Mouse (Mus musculus) embryonic fibroblast, embryonic 13.5 days (primary cell): ENCODE results near the gene Mpp3.

Source experiments
- CTCF ChIP-seq: IDR thresholded peaks from 2 replicates; pipeline ENCODE4 v1.5.1; 2011; ENCODE audit warnings: mild to moderate bottlenecking, control low read depth, low read length, moderate library complexity, borderline replicate concordance; ENCODE audit not compliant: insufficient read depth
- POLR2A ChIP-seq: IDR thresholded peaks from 2 replicates; pipeline ENCODE4 v1.6.1; 2011; ENCODE audit warnings: low read depth, mild to moderate bottlenecking, control low read depth, low read length, moderate library complexity

- TF ChIP-seq POLR2A (no peak), CTCF (no peak)
These were observed 23.7 kb upstream of the Mpp3 start for GRCm38 (mm10) chr11:102051954-102052353.
